Mouse (Mus musculus) embryonic facial prominence, embryonic 13.5 days (tissue): ENCODE measurements around the gene Myo16. TPM values are rescaled to one million over a fixed set of nuclear protein-coding genes. Genes with fewer than 3 reads are reported as not detected.

ENCODE experiments used
- ATAC-seq: fragments of 200-750 bp; cut with Nextera tagmentation; 2 replicates; pipeline ENCODE4 v1.8.0; 2017; ENCODE audit warnings: low read depth; ENCODE audit not compliant: insufficient number of reproducible peaks, insufficient read depth, low FRiP score, low TSS enrichment
- H3K27ac ChIP-seq: fragments of 300-500 bp; sonication (generic); 2 replicates; pipeline ENCODE4 v1.5.1; 2015; ENCODE audit warnings: moderate library complexity, mild to moderate bottlenecking, inconsistent platforms
- H3K27me3 ChIP-seq: fragments of 300-500 bp; sonication (generic); 2 replicates; pipeline ENCODE4 v1.6.1; 2015; ENCODE audit warnings: mild to moderate bottlenecking, inconsistent platforms
- H3K36me3 ChIP-seq: fragments of 300-500 bp; sonication (generic); 2 replicates; pipeline ENCODE4 v1.6.1; 2015; ENCODE audit warnings: mild to moderate bottlenecking, inconsistent platforms
- H3K4me1 ChIP-seq: fragments of 300-500 bp; sonication (generic); 2 replicates; pipeline ENCODE4 v1.6.1; 2015; ENCODE audit warnings: inconsistent platforms
- H3K4me2 ChIP-seq: fragments of 300-500 bp; sonication (generic); 2 replicates; pipeline ENCODE4 v1.6.1; 2015; ENCODE audit warnings: moderate library complexity, mild to moderate bottlenecking, inconsistent platforms
- H3K4me3 ChIP-seq: fragments of 300-500 bp; sonication (generic); 2 replicates; pipeline ENCODE4 v1.5.1; 2015; ENCODE audit warnings: mild to moderate bottlenecking, inconsistent platforms
- H3K9ac ChIP-seq: fragments of 300-500 bp; sonication (generic); 2 replicates; pipeline ENCODE4 v1.6.1; 2015; ENCODE audit warnings: mild to moderate bottlenecking, inconsistent platforms
- H3K9me3 ChIP-seq: fragments of 300-500 bp; sonication (generic); 2 replicates; pipeline ENCODE4 v1.6.1; 2016; ENCODE audit warnings: inconsistent platforms
- WGBS: fragments of 180-500 bp; shearing (Covaris S2); methylation state at CpG from one replicate; pipeline ENCODE4 v1.1.7; 2015; ENCODE audit warnings: mixed read lengths; 5-methylcytosine and 5-hydroxymethylcytosine counted together
- polyA plus RNA-seq: library from polyadenylated mRNA; unstranded; fragments of >200 nt; fragmentation: Nextera tagmentation; extraction: Ambion mirVana; gene quantifications from 2 replicates; pipeline ENCODE4 v1.2.1, GENCODE M21; 2015

Gene Myo16
- polyA plus RNA-seq, 1 experiment from 2014 or later, result 0.46 TPM

GRCm38 (mm10) chr8:10416806-10417205 is 263.1 kb downstream of the Myo16 start:
- Histone ChIP-seq H3K4me3 (no peak overlapping the region), H3K9ac (no peak overlapping the region), H3K27me3 (peaks cover 7% of the 10 kb centered on the region; the same call in 1 of the 2 replicates), H3K36me3 (no peaks in the 10 kb centered on the region), H3K4me1 (no peaks in the 10 kb centered on the region), H3K9me3 (0 out of 2 replicates have a peak, but pooled peaks cover 3% of the 10 kb centered on the region), H3K27ac (no peak overlapping the region), H3K4me2 (no peak overlapping the region)
- WGBS, result 76% methylated on average over 12 of the region's 12 CpGs
- no peak for ATAC-seq

- H3K27ac ChIP-seq, result no peak overlapping the region
- no peak for ATAC-seq
- H3K9me3 ChIP-seq, result 0 out of 2 replicates have a peak, but pooled peaks cover 3% of the 10 kb centered on the region
- H3K9ac ChIP-seq, result no peak overlapping the region
- no peak overlapping the region for H3K4me2 ChIP-seq
- 87% methylated on average over 6 of the region's 6 CpGs for WGBS
- H3K4me1 ChIP-seq, result no peaks in the 10 kb centered on the region
- no peak overlapping the region for H3K4me3 ChIP-seq
- H3K36me3 ChIP-seq, result no peaks in the 10 kb centered on the region
- H3K27me3 ChIP-seq, result peaks cover 7% of the 10 kb centered on the region; the same call in 1 of the 2 replicates
Observed at GRCm38 (mm10) chr8:10417281-10417680, 263.6 kb downstream of the Myo16 start.

- no peak overlapping the region for H3K27ac ChIP-seq
- H3K4me3 ChIP-seq, result no peak overlapping the region
- ATAC-seq, result no peak
- WGBS, result 87% methylated on average over 8 of the region's 8 CpGs
- no peaks in the 10 kb centered on the region for H3K36me3 ChIP-seq
- no peak overlapping the region for H3K9ac ChIP-seq
- peaks cover 7% of the 10 kb centered on the region; the same call in 1 of the 2 replicates for H3K27me3 ChIP-seq
- H3K4me2 ChIP-seq, result no peak overlapping the region
- H3K9me3 ChIP-seq, result 0 out of 2 replicates have a peak, but pooled peaks cover 3% of the 10 kb centered on the region
- H3K4me1 ChIP-seq, result peaks cover 3% of the 10 kb centered on the region; the same call in 1 of the 2 replicates
Observed at GRCm38 (mm10) chr8:10418013-10418412, 264.3 kb downstream of the Myo16 start.

- WGBS, result 69% methylated on average over 7 of the region's 7 CpGs
- H3K36me3 ChIP-seq, result no peaks in the 10 kb centered on the region
Observed at GRCm38 (mm10) chr8:10418971-10419370, 265.3 kb downstream of the Myo16 start.

GRCm38 (mm10) chr8:10419726-10420125 is 266.0 kb downstream of the Myo16 start:
- WGBS, result 72% methylated on average over 4 of the region's 4 CpGs
- ATAC-seq, result no peak
- H3K4me2 ChIP-seq, result no peak overlapping the region

More at GRCm38 (mm10) chr8:10418971-10419370, 265.3 kb downstream of the Myo16 start:
- Histone ChIP-seq H3K4me2 (no peak overlapping the region), H3K4me1 (peaks cover 3% of the 10 kb centered on the region; the same call in 1 of the 2 replicates), H3K9me3 (0 out of 2 replicates have a peak, but pooled peaks cover 3% of the 10 kb centered on the region), H3K9ac (no peak overlapping the region), H3K4me3 (no peak overlapping the region), H3K27ac (no peak overlapping the region), H3K27me3 (0 out of 2 replicates have a peak, but pooled peaks cover 3% of the 10 kb centered on the region)
- no peak for ATAC-seq

GRCm38 (mm10) chr8:10420551-10420950 is 266.8 kb downstream of the Myo16 start:
- Histone ChIP-seq H3K36me3 (no peaks in the 10 kb centered on the region), H3K27ac (no peak overlapping the region), H3K4me3 (no peak overlapping the region), H3K9me3 (0 out of 2 replicates have a peak, but pooled peaks cover 3% of the 10 kb centered on the region), H3K4me2 (no peak overlapping the region), H3K27me3 (no peaks in the 10 kb centered on the region), H3K9ac (no peak overlapping the region), H3K4me1 (peaks cover 3% of the 10 kb centered on the region; the same call in 1 of the 2 replicates)
- 81% methylated on average over 6 of the region's 6 CpGs for WGBS
- ATAC-seq, result no peak

More at GRCm38 (mm10) chr8:10419726-10420125, 266.0 kb downstream of the Myo16 start:
- no peaks in the 10 kb centered on the region for H3K36me3 ChIP-seq
- no peak overlapping the region for H3K9ac ChIP-seq
- H3K4me3 ChIP-seq, result no peak overlapping the region
- no peaks in the 10 kb centered on the region for H3K27me3 ChIP-seq
- H3K9me3 ChIP-seq, result 0 out of 2 replicates have a peak, but pooled peaks cover 3% of the 10 kb centered on the region
- H3K27ac ChIP-seq, result no peak overlapping the region
- H3K4me1 ChIP-seq, result peaks cover 3% of the 10 kb centered on the region; the same call in 1 of the 2 replicates

GRCm38 (mm10) chr8:10421516-10422090 is 267.9 kb downstream of the Myo16 start:
- WGBS, result 82% methylated on average over 9 of the region's 9 CpGs
- H3K4me2 ChIP-seq, result no peak overlapping the region
- H3K36me3 ChIP-seq, result no peaks in the 10 kb centered on the region
- H3K4me1 ChIP-seq, result peaks cover 3% of the 10 kb centered on the region; the same call in 1 of the 2 replicates
- no peak overlapping the region for H3K4me3 ChIP-seq
- ATAC-seq, result no peak
- 0 out of 2 replicates have a peak, but pooled peaks cover 3% of the 10 kb centered on the region for H3K9me3 ChIP-seq
- no peak overlapping the region for H3K27ac ChIP-seq
- no peaks in the 10 kb centered on the region for H3K27me3 ChIP-seq
- no peak overlapping the region for H3K9ac ChIP-seq

- Histone ChIP-seq H3K27ac (no peak overlapping the region), H3K9ac (no peak overlapping the region), H3K4me1 (peaks cover 6% of the 10 kb centered on the region; the same call in 1 of the 2 replicates), H3K27me3 (peaks cover 4% of the 10 kb centered on the region; the same call in 1 of the 2 replicates), H3K9me3 (no peaks in the 10 kb centered on the region), H3K4me2 (no peak overlapping the region), H3K4me3 (no peak overlapping the region), H3K36me3 (no peaks in the 10 kb centered on the region)
- 84% methylated on average over 8 of the region's 8 CpGs for WGBS
- no peak for ATAC-seq
Observed at GRCm38 (mm10) chr8:10435492-10435891, 281.8 kb downstream of the Myo16 start.

- Histone ChIP-seq H3K27ac (no peak overlapping the region), H3K9me3 (no peaks in the 10 kb centered on the region), H3K9ac (no peak overlapping the region), H3K27me3 (peaks cover 4% of the 10 kb centered on the region; the same call in 1 of the 2 replicates), H3K4me2 (no peak overlapping the region), H3K4me1 (peaks cover 6% of the 10 kb centered on the region; the same call in 1 of the 2 replicates), H3K4me3 (no peak overlapping the region), H3K36me3 (no peaks in the 10 kb centered on the region)
- no peak for ATAC-seq
- WGBS, result 12% methylated on average over 11 of the region's 11 CpGs
Observed at GRCm38 (mm10) chr8:10438772-10439171, 285.1 kb downstream of the Myo16 start.

- 66% methylated on average over 16 of the region's 16 CpGs for WGBS
- no peak overlapping the region for H3K4me2 ChIP-seq
- no peak for ATAC-seq
- no peak overlapping the region for H3K9ac ChIP-seq
- H3K4me3 ChIP-seq, result no peak overlapping the region
- peaks cover 4% of the 10 kb centered on the region; the same call in 1 of the 2 replicates for H3K27me3 ChIP-seq
- H3K9me3 ChIP-seq, result no peaks in the 10 kb centered on the region
- peaks cover 6% of the 10 kb centered on the region; the same call in 1 of the 2 replicates for H3K4me1 ChIP-seq
- no peaks in the 10 kb centered on the region for H3K36me3 ChIP-seq
- H3K27ac ChIP-seq, result no peak overlapping the region
Observed at GRCm38 (mm10) chr8:10439595-10440453, 286.1 kb downstream of the Myo16 start.

- no peak for ATAC-seq
- no peak overlapping the region for H3K9ac ChIP-seq
- no peak overlapping the region for H3K4me3 ChIP-seq
- peaks cover 6% of the 10 kb centered on the region; the same call in 1 of the 2 replicates for H3K4me1 ChIP-seq
- WGBS, result 66% methylated on average over 3 of the region's 3 CpGs
- H3K9me3 ChIP-seq, result no peaks in the 10 kb centered on the region
- H3K36me3 ChIP-seq, result no peaks in the 10 kb centered on the region
- H3K4me2 ChIP-seq, result no peak overlapping the region
- H3K27ac ChIP-seq, result no peak overlapping the region
- H3K27me3 ChIP-seq, result peaks cover 4% of the 10 kb centered on the region; the same call in 1 of the 2 replicates
Observed at GRCm38 (mm10) chr8:10442562-10442961, 288.9 kb downstream of the Myo16 start.
